Mouse (Mus musculus): ENCODE data around the gene Zfp955a.
"Not testable (repeated sequence)": the region's sequence is repeated elsewhere in the genome, so short reads cannot be mapped to it uniquely, and the experiment has no call there.

Gene Zfp955a

GRCm38 (mm10) chr17:33254530-33255318, at the start of gene Zfp955a:
Gene Zfp955a, minus strand, starts transcription at chr17:33255145.
- not testable (repeated sequence) for DNase-seq (ENCODE audit: low read depth in 2 of 2, low spot score in 2 of 2)

- DNase-seq (ENCODE audit: low read depth in 2 of 2, low spot score in 2 of 2) = not testable (repeated sequence)
These were observed 34.9 kb upstream of the Zfp955a start for GRCm38 (mm10) chr17:33289876-33290149.

- not testable (repeated sequence) for DNase-seq (ENCODE audit: low read depth in 2 of 2, low spot score in 2 of 2)
These were observed 34.3 kb upstream of the Zfp955a start, which contains the start of gene Zfp955b for GRCm38 (mm10) chr17:33289039-33289875. Gene Zfp955b, plus strand, starts transcription at chr17:33289544.

GRCm38 (mm10) chr17:33268907-33269306, 14.0 kb upstream of the Zfp955a start:
- no peak for DNase-seq (ENCODE audit: low read depth in 2 of 2, low spot score in 2 of 2)

- no peak for DNase-seq (ENCODE audit: low read depth in 2 of 2, low spot score in 2 of 2)
These were observed 9.4 kb upstream of the Zfp955a start, which contains the start of gene Olfr63 for GRCm38 (mm10) chr17:33264376-33264775. Gene Olfr63, plus strand, starts transcription at chr17:33264676.

GRCm38 (mm10) chr17:33255319-33255657, 343 bp upstream of the Zfp955a start:
- DNase-seq (ENCODE audit: low read depth in 2 of 2, low spot score in 2 of 2) = not testable (repeated sequence)

GRCm38 (mm10) chr17:33236646-33237045, 18.3 kb downstream of the Zfp955a start:
- DNase-seq (ENCODE audit: low read depth in 2 of 2, low spot score in 2 of 2) = not testable (repeated sequence)

- no peak for DNase-seq (ENCODE audit: low read depth in 2 of 2, low spot score in 2 of 2)
These were observed 33.4 kb downstream of the Zfp955a start, which contains the start of gene Olfr1564 for GRCm38 (mm10) chr17:33221590-33221989. Gene Olfr1564, minus strand, starts transcription at chr17:33221690.

- not testable (repeated sequence) for DNase-seq (ENCODE audit: low read depth in 2 of 2, low spot score in 2 of 2)
These were observed 63.9 kb downstream of the Zfp955a start, which contains the start of gene Olfr239 for GRCm38 (mm10) chr17:33191002-33191401. Gene Olfr239, plus strand, starts transcription at chr17:33191302.

All from CD8-positive naive resting alpha-beta T cell, adult 2 months (primary cell).